Mouse (Mus musculus) fibroblast of lung, adult 2 months (primary cell): ENCODE results near the gene Abce1.
"Not testable (repeated sequence)": the region's sequence is repeated elsewhere in the genome, so short reads cannot be mapped to it uniquely, and the experiment has no call there.

Experiments
- DNase-seq: peaks from one replicate; pipeline ENCODE4 v3.0.0-alpha.2; 2011; ENCODE audit warnings: low read depth

Abce1 gene

GRCm38 (mm10) chr8:79711064-79711961 is at the start of gene Abce1, which contains the start of gene Anapc10:
Gene Abce1, minus strand, starts transcription at chr8:79711740.
Gene Anapc10, plus strand, starts transcription at chr8:79711820.
- peak; percentile 95 for DNase-seq

GRCm38 (mm10) chr8:79750305-79750704 is 38.8 kb upstream of the Abce1 start:
- DNase-seq = no peak

GRCm38 (mm10) chr8:79748591-79748990 is 37.1 kb upstream of the Abce1 start:
- no peak for DNase-seq

GRCm38 (mm10) chr8:79748171-79748570 is 36.6 kb upstream of the Abce1 start:
- no peak for DNase-seq

- DNase-seq = peak; percentile 12
Observed at GRCm38 (mm10) chr8:79734304-79734703, 22.8 kb upstream of the Abce1 start.

GRCm38 (mm10) chr8:79727900-79728299 is 16.4 kb upstream of the Abce1 start:
- no peak for DNase-seq

GRCm38 (mm10) chr8:79724589-79724988 is 13.0 kb upstream of the Abce1 start:
- DNase-seq = no peak

- DNase-seq = no peak
Observed at GRCm38 (mm10) chr8:79723308-79723707, 11.8 kb upstream of the Abce1 start.

GRCm38 (mm10) chr8:79721537-79721936 is 10.0 kb upstream of the Abce1 start:
- no peak for DNase-seq

- no peak for DNase-seq
Observed at GRCm38 (mm10) chr8:79712676-79713075, 1.1 kb upstream of the Abce1 start.

GRCm38 (mm10) chr8:79706687-79707086 is 4.9 kb downstream of the Abce1 start:
- no peak for DNase-seq

GRCm38 (mm10) chr8:79692531-79692930 is 19.0 kb downstream of the Abce1 start:
- DNase-seq = no peak

GRCm38 (mm10) chr8:79685927-79686326 is 25.6 kb downstream of the Abce1 start:
- DNase-seq = not testable (repeated sequence)

- no peak for DNase-seq
Observed at GRCm38 (mm10) chr8:79680965-79681364, 30.6 kb downstream of the Abce1 start.

- DNase-seq = no peak
Observed at GRCm38 (mm10) chr8:79680555-79680954, 31.0 kb downstream of the Abce1 start.

GRCm38 (mm10) chr8:79680083-79680482 is 31.5 kb downstream of the Abce1 start:
- DNase-seq = peak; percentile 3

- DNase-seq = peak; percentile 8
Observed at GRCm38 (mm10) chr8:79679005-79679404, 32.5 kb downstream of the Abce1 start.

- DNase-seq = no peak
Observed at GRCm38 (mm10) chr8:79676461-79676860, 35.1 kb downstream of the Abce1 start.

GRCm38 (mm10) chr8:79658715-79659114 is 52.8 kb downstream of the Abce1 start:
- DNase-seq = not testable (repeated sequence)

GRCm38 (mm10) chr8:79653736-79654135 is 57.8 kb downstream of the Abce1 start:
- DNase-seq = no peak

GRCm38 (mm10) chr8:79650158-79650814 is 61.3 kb downstream of the Abce1 start:
- DNase-seq = no peak

- DNase-seq = no peak
Observed at GRCm38 (mm10) chr8:79649569-79649968, 62.0 kb downstream of the Abce1 start.

- no peak for DNase-seq
Observed at GRCm38 (mm10) chr8:79641119-79641518, 70.4 kb downstream of the Abce1 start.
